Mouse (Mus musculus) liver, adult 2 months (tissue): Measurements from ENCODE around the gene Phlda1. TPM values are rescaled to one million over a fixed set of nuclear protein-coding genes. Genes with fewer than 3 reads are reported as not detected.
A peak's percentile ranks its signal among the peaks of the same experiment; 100 is the strongest.

Experiments used
- DNase-seq: peaks from one replicate; pipeline ENCODE4 v3.0.0-alpha.2; 2011; ENCODE audit warnings: low read depth, low spot score; ENCODE audit errors: extremely low read depth
- H3K27ac ChIP-seq: fragments of 200-500 bp; replicated peaks from 2 replicates; pipeline ENCODE4 v1.5.1; 2012; ENCODE audit warnings: low read depth, mild to moderate bottlenecking, control low read depth, inconsistent platforms, low read length; ENCODE audit not compliant: insufficient read depth
- H3K27me3 ChIP-seq: fragments of 200-500 bp; 2 replicates; pipeline ENCODE4 v1.6.1; 2012; ENCODE audit warnings: mild to moderate bottlenecking, moderate library complexity, low read length, inconsistent platforms; ENCODE audit not compliant: control insufficient read depth, insufficient read depth
- H3K36me3 ChIP-seq: fragments of 200-500 bp; 2 replicates; pipeline ENCODE4 v1.6.1; 2012; ENCODE audit warnings: low read length, inconsistent platforms; ENCODE audit not compliant: control insufficient read depth, insufficient read depth
- H3K4me1 ChIP-seq: fragments of 200-500 bp; 2 replicates; pipeline ENCODE4 v1.6.1; 2011; ENCODE audit warnings: low read length; ENCODE audit not compliant: control insufficient read depth, insufficient read depth
- H3K4me3 ChIP-seq: fragments of 200-500 bp; 2 replicates; pipeline ENCODE4 v1.5.1; 2011; ENCODE audit warnings: low read depth, mild to moderate bottlenecking, control low read depth, low read length, moderate library complexity; ENCODE audit not compliant: insufficient read depth
- H3K79me2 ChIP-seq: fragments of 200-500 bp; 2 replicates; pipeline ENCODE4 v1.6.1; 2012; ENCODE audit warnings: inconsistent platforms, mild to moderate bottlenecking, low read length, moderate library complexity; ENCODE audit not compliant: control insufficient read depth, insufficient read depth
- H3K9ac ChIP-seq: fragments of 200-500 bp; 2 replicates; pipeline ENCODE4 v1.6.1; 2012; ENCODE audit warnings: low read depth, mild to moderate bottlenecking, control low read depth, inconsistent platforms, low read length
- CTCF ChIP-seq: fragments of 200-500 bp; IDR thresholded peaks from 2 replicates; pipeline ENCODE4 v1.5.1; 2011; ENCODE audit warnings: low read depth, low read length, control low read depth
- POLR2A ChIP-seq: fragments of 200-500 bp; IDR thresholded peaks from 2 replicates; pipeline ENCODE4 v1.6.1; 2011; ENCODE audit warnings: low read length, control low read depth; ENCODE audit not compliant: insufficient read depth; ENCODE audit errors: extremely low read depth
- WGBS: fragments of 180-500 bp; shearing (Covaris S2); methylation state at CpG from one replicate; pipeline ENCODE4 v1.1.7; 2018; 5-methylcytosine and 5-hydroxymethylcytosine counted together
- polyA plus RNA-seq: library from polyadenylated mRNA; depleted of rRNA; stranded (reverse); fragments of >200 nt; gene quantifications from 2 replicates; pipeline ENCODE4 v1.2.3, GENCODE M21; 2012
- total RNA-seq: library from RNA; depleted of rRNA; stranded (reverse); fragments of >200 nt; gene quantifications from 2 replicates; pipeline ENCODE4 v1.2.3, GENCODE M21; 2014

Gene Phlda1
- total and polyA plus RNA-seq, 2 experiments = 11.2 to 51.0 TPM

DNA sequence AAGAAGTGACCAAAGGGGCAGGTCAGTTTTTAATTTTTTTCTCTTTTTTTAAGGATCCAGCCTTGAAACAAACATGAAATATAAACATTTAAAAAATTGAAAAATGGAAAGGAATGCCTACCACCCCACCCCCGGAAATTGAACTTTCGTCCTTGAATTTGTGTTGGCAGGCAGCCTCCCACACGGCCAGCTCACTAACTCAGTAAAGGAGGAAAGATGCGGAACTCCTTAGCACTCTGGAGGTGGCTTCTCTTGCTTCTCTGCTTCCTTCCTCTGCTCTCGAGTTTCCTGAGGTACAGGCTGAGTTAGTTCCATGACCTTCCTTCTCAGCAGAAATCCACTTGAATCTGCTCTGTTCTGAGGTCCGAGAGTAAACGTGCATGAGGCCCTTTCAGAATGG is 4.7 kb downstream of the Phlda1 start:
- Histone ChIP-seq H3K9ac (no peak overlapping the region), H3K4me1 (peaks cover 5% of the 10 kb centered on the region), H3K4me3 (no peak overlapping the region), H3K27ac (0 out of 2 replicates have a peak overlapping the region, but pooled peaks have one; percentile 9), H3K27me3 (no peaks in the 10 kb centered on the region), H3K79me2 (peaks cover 13% of the 10 kb centered on the region; the same call in 1 of the 2 replicates), H3K36me3 (peaks cover 6% of the 10 kb centered on the region; the same call in 1 of the 2 replicates)
- TF ChIP-seq CTCF (no peak), POLR2A (no peak)
- WGBS = 18% methylated on average over 7 of the region's 7 CpGs
- peak; percentile 22 for DNase-seq

DNA sequence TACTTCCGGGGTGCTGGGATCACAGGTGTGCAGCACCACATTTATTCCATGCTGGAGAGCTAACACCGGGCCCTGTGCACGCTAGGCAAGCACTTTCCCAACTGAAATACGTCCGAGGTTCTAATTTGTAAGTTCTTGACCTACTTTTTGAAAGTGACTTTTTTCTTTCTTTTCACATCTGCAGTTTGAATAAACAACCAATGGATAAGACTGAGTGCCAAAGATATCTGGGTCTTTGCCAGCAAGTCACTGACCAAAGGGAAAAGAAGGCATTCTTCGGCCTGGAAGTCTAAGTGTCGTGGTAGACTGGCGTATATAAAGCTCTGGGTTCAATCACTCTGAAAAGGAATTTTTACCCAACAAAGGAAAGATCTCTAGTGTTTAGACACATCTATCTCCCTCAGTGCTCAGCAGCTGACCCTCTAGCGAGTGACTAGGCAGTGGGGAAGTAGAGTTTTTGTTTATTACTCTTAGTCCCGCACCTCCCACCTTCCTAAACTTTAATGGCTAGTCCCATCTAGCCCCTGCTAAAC is 6.0 kb downstream of the Phlda1 start:
- 73% methylated on average over 10 of the region's 10 CpGs for WGBS
- Histone ChIP-seq H3K27ac (no peak overlapping the region), H3K4me1 (peaks cover 5% of the 10 kb centered on the region), H3K9ac (no peak overlapping the region), H3K4me3 (no peak overlapping the region), H3K79me2 (peaks cover 7% of the 10 kb centered on the region; the same call in 1 of the 2 replicates), H3K27me3 (no peaks in the 10 kb centered on the region), H3K36me3 (peaks cover 6% of the 10 kb centered on the region; the same call in 1 of the 2 replicates)
- peak; percentile 42 for DNase-seq
- TF ChIP-seq CTCF (no peak), POLR2A (no peak)

DNA sequence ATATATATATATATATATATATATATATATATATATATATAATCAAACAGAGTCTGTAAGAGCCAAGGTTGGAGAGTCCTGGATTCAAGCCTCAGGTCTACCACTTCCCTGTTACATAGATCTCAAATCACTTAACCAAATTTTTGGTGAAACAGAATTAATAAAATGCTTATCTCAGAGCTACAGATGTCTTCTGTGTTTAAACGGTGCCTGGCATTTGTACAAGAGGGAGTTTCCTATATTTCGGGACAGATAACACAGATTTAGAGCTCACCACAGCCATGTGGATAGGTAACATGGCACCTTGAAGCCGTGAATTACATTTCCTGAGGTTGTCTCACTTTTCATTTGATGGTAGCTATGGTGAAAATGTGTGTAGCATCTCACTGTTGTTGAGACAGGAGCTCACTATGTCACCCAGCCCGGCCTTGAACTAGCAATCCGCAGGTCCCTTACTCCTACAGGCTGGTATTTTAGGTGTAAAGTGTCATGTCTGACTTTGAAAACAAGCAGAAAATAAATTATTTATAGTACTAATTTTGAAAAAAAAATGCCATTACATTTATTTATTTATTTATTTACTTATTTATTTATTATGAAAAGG is 8.3 kb downstream of the Phlda1 start:
- TF ChIP-seq POLR2A (no peak), CTCF (no peak)
- 94% methylated on average over 5 of the region's 5 CpGs for WGBS
- Histone ChIP-seq H3K27me3 (no peaks in the 10 kb centered on the region), H3K79me2 (no peaks in the 10 kb centered on the region), H3K27ac (no peak overlapping the region), H3K4me3 (no peak overlapping the region), H3K4me1 (peaks cover 5% of the 10 kb centered on the region), H3K36me3 (no peaks in the 10 kb centered on the region), H3K9ac (no peak overlapping the region)
- no peak for DNase-seq

DNA sequence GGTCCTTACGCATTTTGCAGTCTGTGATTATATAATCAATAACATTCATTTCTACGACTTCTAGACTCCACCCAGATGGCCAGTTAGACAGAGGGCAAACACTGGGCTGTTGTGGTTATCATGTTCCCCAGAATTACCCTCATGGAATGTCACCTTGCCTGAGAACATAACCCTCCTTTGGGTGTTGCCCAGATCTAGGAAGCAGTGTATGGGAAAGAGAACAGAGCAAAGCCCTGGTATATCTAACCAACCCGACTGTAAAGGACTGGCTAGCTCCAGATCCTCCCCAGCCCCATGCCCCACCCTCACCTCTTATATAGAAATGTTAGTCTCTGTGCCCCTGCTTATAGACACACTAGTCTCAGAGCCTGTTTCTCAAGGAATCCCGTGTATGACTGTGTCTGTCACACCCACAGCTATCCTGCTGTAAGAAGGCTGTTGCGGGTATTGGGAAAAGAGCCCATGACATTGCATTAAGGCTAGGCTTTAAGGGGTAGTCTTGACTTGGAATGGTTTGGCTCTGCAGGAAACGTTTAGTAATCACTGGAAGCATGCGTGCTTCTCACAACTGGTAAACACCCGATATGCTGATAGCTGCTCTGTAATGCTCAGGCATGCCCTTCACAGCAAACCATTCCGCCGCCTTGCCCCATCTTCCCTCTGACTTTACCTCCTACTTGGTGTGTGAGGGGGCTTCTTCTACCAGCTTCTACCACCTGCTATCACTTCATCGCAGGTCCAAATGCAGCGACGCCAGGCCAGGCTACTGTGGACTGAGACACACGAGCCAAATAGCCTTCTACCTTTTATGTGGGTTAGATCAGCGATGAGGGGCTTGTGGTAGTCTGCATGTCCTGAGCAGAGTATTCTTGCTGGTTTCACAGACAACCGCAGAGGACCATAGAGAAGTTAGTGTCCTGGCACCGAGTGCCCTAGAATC is 9.3 kb downstream of the Phlda1 start:
- TF ChIP-seq POLR2A = no peak
- no peak for TF ChIP-seq CTCF
- Histone ChIP-seq H3K4me1 (peaks cover 5% of the 10 kb centered on the region), H3K27ac (0 out of 2 replicates have a peak overlapping the region, but pooled peaks have one; percentile 12), H3K4me3 (no peak overlapping the region), H3K36me3 (no peaks in the 10 kb centered on the region), H3K27me3 (no peaks in the 10 kb centered on the region), H3K79me2 (no peaks in the 10 kb centered on the region), H3K9ac (no peak overlapping the region)
- 82% methylated on average over 17 of the region's 17 CpGs for WGBS
- no peak for DNase-seq

DNA sequence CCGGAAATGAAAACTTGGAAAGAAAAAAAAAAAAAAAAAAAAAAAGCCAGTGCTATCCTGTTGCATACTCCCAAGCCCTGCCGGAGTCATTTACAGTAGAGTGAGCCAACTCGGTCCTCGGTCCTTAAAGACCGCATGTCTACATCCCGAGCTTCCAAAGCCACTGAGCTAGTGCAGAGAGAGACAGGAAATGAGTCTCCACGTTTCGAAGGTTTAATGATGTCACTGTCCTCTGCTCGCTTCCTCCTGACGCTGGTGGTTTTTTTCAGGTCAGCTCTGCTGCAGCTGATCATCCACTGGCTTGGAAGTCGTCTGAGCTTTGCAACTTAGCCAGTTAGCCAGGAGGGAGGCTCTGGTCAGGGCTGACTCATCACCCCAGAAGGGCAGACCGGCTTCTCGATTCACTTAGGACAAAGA is 10.1 kb downstream of the Phlda1 start:
- peaks cover 5% of the 10 kb centered on the region for H3K4me1 ChIP-seq
- peak; percentile 73 for DNase-seq

More for the DNA sequence above, 10.1 kb downstream of the Phlda1 start:
- WGBS = 17% methylated on average over 13 of the region's 13 CpGs
- Histone ChIP-seq H3K9ac (peak overlapping the region; percentile 7; the same call in 1 of the 2 replicates), H3K79me2 (no peaks in the 10 kb centered on the region), H3K36me3 (no peaks in the 10 kb centered on the region), H3K27ac (peak overlapping the region; percentile 18; the same call in 1 of the 2 replicates), H3K27me3 (no peaks in the 10 kb centered on the region), H3K4me3 (peak overlapping the region; percentile 17; the same call in 1 of the 2 replicates)
- TF ChIP-seq POLR2A (no peak), CTCF (no peak)
